Mouse (Mus musculus): Measurements from ENCODE around the gene Gsk3b. TPM values are rescaled to one million over a fixed set of nuclear protein-coding genes. Genes with fewer than 3 reads are reported as not detected.
"Not testable (repeated sequence)": the region's sequence is repeated elsewhere in the genome, so short reads cannot be mapped to it uniquely, and the experiment has no call there.

The Gsk3b gene
- 100 to 1,000 TPM; 205 to 206 TPM for total RNA-seq (2021)
- long read RNA-seq, experiment 1, full-length matches to known transcripts, result 1 of 7 reads
- long read RNA-seq, experiment 1, partial matches to known transcripts, result 0 of 7 reads
- long read RNA-seq, experiment 1, other reads (novel, unspliced or antisense), result 6 of 7 reads
- long read RNA-seq, experiment 2, partial matches to known transcripts, result 1 of 5 reads
- long read RNA-seq, experiment 2, other reads (novel, unspliced or antisense), result 4 of 5 reads

GRCm38 (mm10) chr16:38088629-38089446, at the start of gene Gsk3b:
Gsk3b (plus strand) TSS chr16:38089001.
- intact Hi-C loops (cut with DNase I), result loop anchor here (2.0 to 10.0 kb wide), 3 partner anchors 97 to 404 kb away; no protein-coding TSS in a partner anchor
- DNase-seq (ENCODE audit: low spot score in 2 of 2), result peak; percentile 100

GRCm38 (mm10) chr16:38042160-38042559, 46.6 kb upstream of the Gsk3b start:
- intact Hi-C loops (cut with DNase I), result loop anchor here (5.0 kb wide), 1 partner anchor 45 kb away; no protein-coding TSS in a partner anchor
- no peak for DNase-seq (ENCODE audit: low spot score in 2 of 2)

GRCm38 (mm10) chr16:38044551-38044950, 44.2 kb upstream of the Gsk3b start:
- intact Hi-C loops (cut with DNase I), result loop anchor here (5.0 kb wide), 1 partner anchor 47 kb away; no protein-coding TSS in a partner anchor
- peak in 1 of 2 experiments; percentile 5 for DNase-seq (ENCODE audit: low spot score in 2 of 2)

GRCm38 (mm10) chr16:38047781-38048558, 40.8 kb upstream of the Gsk3b start:
- peak in 1 of 2 experiments; percentile 6 for DNase-seq (ENCODE audit: low spot score in 2 of 2)
- intact Hi-C loops (cut with DNase I), result no loop called here

GRCm38 (mm10) chr16:38057898-38058297, 30.9 kb upstream of the Gsk3b start:
- no peak for DNase-seq (ENCODE audit: low spot score in 2 of 2)
- intact Hi-C loops (cut with DNase I), result no loop called here

GRCm38 (mm10) chr16:38058836-38059235, 30.0 kb upstream of the Gsk3b start:
- no peak for DNase-seq (ENCODE audit: low spot score in 2 of 2)
- intact Hi-C loops (cut with DNase I), result no loop called here

- DNase-seq (ENCODE audit: low spot score in 2 of 2), result no peak
- intact Hi-C loops (cut with DNase I), result no loop called here
Observed at GRCm38 (mm10) chr16:38059631-38060030, 29.2 kb upstream of the Gsk3b start.

- intact Hi-C loops (cut with DNase I), result not testable (repeated sequence)
- peak in 1 of 2 experiments; percentile 24 for DNase-seq (ENCODE audit: low spot score in 2 of 2)
Observed at GRCm38 (mm10) chr16:38073859-38074631, 14.8 kb upstream of the Gsk3b start.

GRCm38 (mm10) chr16:38080201-38080600, 8.6 kb upstream of the Gsk3b start:
- no peak for DNase-seq (ENCODE audit: low spot score in 2 of 2)

GRCm38 (mm10) chr16:38087231-38087630, 1.6 kb upstream of the Gsk3b start:
- no peak for DNase-seq (ENCODE audit: low spot score in 2 of 2)
- intact Hi-C loops (cut with DNase I), result loop anchor here (5.0 to 10.0 kb wide), 2 partner anchors 95 to 402 kb away; no protein-coding TSS in a partner anchor

More at GRCm38 (mm10) chr16:38080201-38080600, 8.6 kb upstream of the Gsk3b start:
- intact Hi-C loops (cut with DNase I), result loop anchor here (10.0 kb wide), 1 partner anchor 395 kb away; no protein-coding TSS in a partner anchor

GRCm38 (mm10) chr16:38087645-38088125, 1.1 kb upstream of the Gsk3b start:
- intact Hi-C loops (cut with DNase I), result loop anchor here (2.0 to 10.0 kb wide), 3 partner anchors 95 to 403 kb away; no protein-coding TSS in a partner anchor
- DNase-seq (ENCODE audit: low spot score in 2 of 2), result no peak

- intact Hi-C loops (cut with DNase I), result loop anchor here (2.0 to 10.0 kb wide), 3 partner anchors 96 to 403 kb away; no protein-coding TSS in a partner anchor
- DNase-seq (ENCODE audit: low spot score in 2 of 2), result no peak
Observed at GRCm38 (mm10) chr16:38088126-38088628, 624 bp upstream of the Gsk3b start.

GRCm38 (mm10) chr16:38089447-38090170, 808 bp downstream of the Gsk3b start:
- DNase-seq (ENCODE audit: low spot score in 2 of 2), result peak; percentile 62 to 69
- intact Hi-C loops (cut with DNase I), result loop anchor here (2.0 to 10.0 kb wide), 4 partner anchors 97 to 405 kb away; partner anchors contain the start of gene Lrrc58

- DNase-seq (ENCODE audit: low spot score in 2 of 2), result no peak
- intact Hi-C loops (cut with DNase I), result loop anchor here (5.0 kb wide), 1 partner anchor 223 kb away; the partner anchor contains the start of gene Lrrc58
Observed at GRCm38 (mm10) chr16:38090341-38091005, 1.7 kb downstream of the Gsk3b start.

- no peak for DNase-seq (ENCODE audit: low spot score in 2 of 2)
- intact Hi-C loops (cut with DNase I), result loop anchor here (5.0 kb wide), 1 partner anchor 224 kb away; the partner anchor contains the start of gene Lrrc58
Observed at GRCm38 (mm10) chr16:38091041-38091440, 2.2 kb downstream of the Gsk3b start.

GRCm38 (mm10) chr16:38091706-38092105, 2.9 kb downstream of the Gsk3b start:
- intact Hi-C loops (cut with DNase I), result loop anchor here (2.0 to 5.0 kb wide), 2 partner anchors 105 to 224 kb away; partner anchors contain the start of gene Lrrc58
- no peak for DNase-seq (ENCODE audit: low spot score in 2 of 2)

GRCm38 (mm10) chr16:38092598-38092997, 3.8 kb downstream of the Gsk3b start:
- intact Hi-C loops (cut with DNase I), result loop anchor here (2.0 to 5.0 kb wide), 2 partner anchors 104 to 225 kb away; partner anchors contain the start of gene Lrrc58
- DNase-seq (ENCODE audit: low spot score in 2 of 2), result no peak
